Mouse (Mus musculus) brain, embryonic 14.5 days (tissue): ENCODE measurements around the gene Glyat.

Experiments used
- CTCF ChIP-seq: fragments of 200-500 bp; IDR thresholded peaks from 2 replicates; pipeline ENCODE4 v1.5.1; 2012; ENCODE audit warnings: inconsistent platforms, mild to moderate bottlenecking, moderate library complexity, borderline replicate concordance; ENCODE audit not compliant: insufficient read depth, insufficient read length; ENCODE audit errors: extremely low read depth
- POLR2A ChIP-seq: fragments of 200-500 bp; IDR thresholded peaks from 2 replicates; pipeline ENCODE4 v1.6.1; 2012; ENCODE audit warnings: mild to moderate bottlenecking, inconsistent platforms, borderline replicate concordance; ENCODE audit not compliant: poor library complexity, insufficient read depth, insufficient read length, severe bottlenecking; ENCODE audit errors: extremely low read depth

GRCm38 (mm10) chr19:12595135-12595529, 38.0 kb upstream of the Glyat start:
- TF ChIP-seq CTCF (no peak), POLR2A (no peak)
